Mouse (Mus musculus) liver, embryonic 15.5 days (tissue): ENCODE data around the gene Lrguk. TPM values are rescaled to one million over a fixed set of nuclear protein-coding genes. Genes with fewer than 3 reads are reported as not detected.

Source experiments
- ATAC-seq: fragments of 200-750 bp; cut with Nextera tagmentation; 2 replicates; pipeline ENCODE4 v1.8.0; 2017; ENCODE audit warnings: moderate number of reproducible peaks, mild to moderate bottlenecking, moderate library complexity; ENCODE audit not compliant: insufficient read depth
- H3K27ac ChIP-seq: fragments of 300-500 bp; sonication (generic); replicated peaks from 2 replicates; pipeline ENCODE4 v1.5.1; 2015; ENCODE audit warnings: mild to moderate bottlenecking, inconsistent platforms
- H3K27me3 ChIP-seq: fragments of 300-500 bp; sonication (generic); 2 replicates; pipeline ENCODE4 v1.6.1; 2015; ENCODE audit warnings: mild to moderate bottlenecking, inconsistent platforms
- H3K36me3 ChIP-seq: fragments of 300-500 bp; sonication (generic); replicated peaks from 2 replicates; pipeline ENCODE4 v1.6.1; 2015; ENCODE audit warnings: moderate library complexity, mild to moderate bottlenecking, inconsistent platforms
- H3K4me1 ChIP-seq: fragments of 300-500 bp; sonication (generic); replicated peaks from 2 replicates; pipeline ENCODE4 v1.6.1; 2015; ENCODE audit warnings: inconsistent platforms
- H3K4me2 ChIP-seq: fragments of 300-500 bp; sonication (generic); 2 replicates; pipeline ENCODE4 v1.6.1; 2015; ENCODE audit warnings: moderate library complexity, mild to moderate bottlenecking, inconsistent platforms
- H3K4me3 ChIP-seq: fragments of 300-500 bp; sonication (generic); replicated peaks from 2 replicates; pipeline ENCODE4 v1.5.1; 2015; ENCODE audit warnings: mild to moderate bottlenecking, inconsistent platforms
- H3K9ac ChIP-seq: fragments of 300-500 bp; sonication (generic); 2 replicates; pipeline ENCODE4 v1.6.1; 2015; ENCODE audit warnings: moderate library complexity, mild to moderate bottlenecking, inconsistent platforms
- H3K9me3 ChIP-seq: fragments of 300-500 bp; sonication (generic); replicated peaks from 2 replicates; pipeline ENCODE4 v1.6.1; 2016; ENCODE audit warnings: inconsistent platforms
- WGBS: fragments of 180-500 bp; shearing (Covaris S2); methylation state at CpG from one replicate; pipeline ENCODE4 v1.1.7; 2015; ENCODE audit warnings: mixed read lengths; ENCODE audit not compliant: insufficient replicate concordance; 5-methylcytosine and 5-hydroxymethylcytosine counted together
- polyA plus RNA-seq: library from polyadenylated mRNA; unstranded; fragments of >200 nt; fragmentation: Nextera tagmentation; extraction: Ambion mirVana; gene quantifications from 2 replicates; pipeline ENCODE4 v1.2.1, GENCODE M21; 2015

Gene Lrguk
- polyA plus RNA-seq, 1 experiment from 2014 or later: 0.09 TPM

GRCm38 (mm10) chr6:34162607-34163006 is 133.4 kb downstream of the Lrguk start:
- Histone ChIP-seq H3K9me3 (no peaks in the 10 kb centered on the region), H3K4me1 (peaks cover 16% of the 10 kb centered on the region), H3K4me3 (no peak overlapping the region), H3K4me2 (no peak overlapping the region), H3K9ac (no peak overlapping the region), H3K27ac (no peak overlapping the region), H3K27me3 (no peaks in the 10 kb centered on the region), H3K36me3 (peaks cover 95% of the 10 kb centered on the region)
- ATAC-seq: no peak
- 73% methylated on average over 2 of the region's 2 CpGs for WGBS

- Histone ChIP-seq H3K4me1 (peaks cover 12% of the 10 kb centered on the region), H3K27me3 (no peaks in the 10 kb centered on the region), H3K9me3 (no peaks in the 10 kb centered on the region), H3K27ac (no peak overlapping the region), H3K9ac (no peak overlapping the region), H3K4me3 (no peak overlapping the region), H3K4me2 (no peak overlapping the region), H3K36me3 (peaks cover 91% of the 10 kb centered on the region)
- ATAC-seq: no peak
- 78% methylated on average over 9 of the region's 9 CpGs for WGBS
Observed at GRCm38 (mm10) chr6:34163014-34163413, 133.8 kb downstream of the Lrguk start.

GRCm38 (mm10) chr6:34168834-34169233 is 139.6 kb downstream of the Lrguk start:
- H3K4me1 ChIP-seq: no peaks in the 10 kb centered on the region
- no peak overlapping the region for H3K27ac ChIP-seq
- H3K27me3 ChIP-seq: no peaks in the 10 kb centered on the region
- peaks cover 55% of the 10 kb centered on the region for H3K36me3 ChIP-seq
- H3K9me3 ChIP-seq: no peaks in the 10 kb centered on the region
- H3K4me3 ChIP-seq: no peak overlapping the region
- no peak for ATAC-seq
- 70% methylated on average over 3 of the region's 3 CpGs for WGBS
- no peak overlapping the region for H3K9ac ChIP-seq
- H3K4me2 ChIP-seq: no peak overlapping the region

- H3K4me3 ChIP-seq: no peak overlapping the region
- H3K27ac ChIP-seq: no peak overlapping the region
- no peaks in the 10 kb centered on the region for H3K27me3 ChIP-seq
- peaks cover 14% of the 10 kb centered on the region for H3K4me1 ChIP-seq
- no peak overlapping the region for H3K4me2 ChIP-seq
- no peak overlapping the region for H3K9ac ChIP-seq
- H3K36me3 ChIP-seq: peaks cover 36% of the 10 kb centered on the region
- no peaks in the 10 kb centered on the region for H3K9me3 ChIP-seq
- WGBS: 72% methylated on average over 7 of the region's 7 CpGs
- no peak for ATAC-seq
Observed at GRCm38 (mm10) chr6:34170844-34171494, 141.7 kb downstream of the Lrguk start.

GRCm38 (mm10) chr6:34171748-34172457 is 142.7 kb downstream of the Lrguk start:
- WGBS: 85% methylated on average over 12 of the region's 12 CpGs
- no peak overlapping the region for H3K4me3 ChIP-seq
- H3K9ac ChIP-seq: no peak overlapping the region
- no peaks in the 10 kb centered on the region for H3K9me3 ChIP-seq
- no peak overlapping the region for H3K4me2 ChIP-seq
- H3K27ac ChIP-seq: no peak overlapping the region
- no peak for ATAC-seq
- H3K4me1 ChIP-seq: peaks cover 15% of the 10 kb centered on the region
- H3K27me3 ChIP-seq: no peaks in the 10 kb centered on the region
- H3K36me3 ChIP-seq: peaks cover 26% of the 10 kb centered on the region

- Histone ChIP-seq H3K4me2 (no peak overlapping the region), H3K27me3 (no peaks in the 10 kb centered on the region), H3K9ac (no peak overlapping the region), H3K27ac (no peak overlapping the region), H3K9me3 (no peaks in the 10 kb centered on the region), H3K4me1 (peaks cover 24% of the 10 kb centered on the region), H3K4me3 (no peak overlapping the region), H3K36me3 (peaks cover 19% of the 10 kb centered on the region)
- ATAC-seq: no peak
- WGBS: 84% methylated on average over 12 of the region's 12 CpGs
Observed at GRCm38 (mm10) chr6:34173251-34173650, 144.0 kb downstream of the Lrguk start.

- Histone ChIP-seq H3K9me3 (no peaks in the 10 kb centered on the region), H3K4me2 (no peak overlapping the region), H3K27ac (no peak overlapping the region), H3K4me3 (no peak overlapping the region), H3K4me1 (peaks cover 26% of the 10 kb centered on the region), H3K27me3 (no peaks in the 10 kb centered on the region), H3K9ac (no peak overlapping the region), H3K36me3 (peaks cover 9% of the 10 kb centered on the region)
- 36% methylated on average over 8 of the region's 8 CpGs for WGBS
- no peak for ATAC-seq
Observed at GRCm38 (mm10) chr6:34174715-34175114, 145.5 kb downstream of the Lrguk start.

GRCm38 (mm10) chr6:34176111-34176863 is 147.0 kb downstream of the Lrguk start:
- peak overlapping the region; percentile 86 for H3K4me2 ChIP-seq
- peak; percentile 75 for ATAC-seq
- H3K27me3 ChIP-seq: no peaks in the 10 kb centered on the region
- H3K9ac ChIP-seq: peak overlapping the region; percentile 84
- H3K4me3 ChIP-seq: peak overlapping the region; percentile 86
- WGBS: under 1% methylated on average over 29 of the region's 29 CpGs
- peak overlapping the region; percentile 89 for H3K27ac ChIP-seq
- H3K9me3 ChIP-seq: no peaks in the 10 kb centered on the region
- peaks cover 26% of the 10 kb centered on the region for H3K4me1 ChIP-seq
- H3K36me3 ChIP-seq: peaks cover 6% of the 10 kb centered on the region; the same call in 1 of the 2 replicates

GRCm38 (mm10) chr6:34176864-34177247 is 147.6 kb downstream of the Lrguk start, which contains the start of gene Slc35b4:
Gene Slc35b4, minus strand, starts transcription at chr6:34177111.
- Histone ChIP-seq H3K9ac (peak within 1 kb of the TSS; percentile 84), H3K27me3 (no peaks in the 10 kb centered on the region), H3K4me3 (peak within 1 kb of the TSS; percentile 86), H3K36me3 (peaks cover 6% of the 10 kb centered on the region; the same call in 1 of the 2 replicates), H3K4me1 (peaks cover 28% of the 10 kb centered on the region), H3K27ac (peak within 1 kb of the TSS; percentile 89), H3K9me3 (no peaks in the 10 kb centered on the region), H3K4me2 (peak within 1 kb of the TSS; percentile 86)
- under 1% methylated on average over 29 of the region's 29 CpGs for WGBS
- ATAC-seq: peak; percentile 97

GRCm38 (mm10) chr6:34179007-34179406 is 149.8 kb downstream of the Lrguk start:
- no peak overlapping the region for H3K4me3 ChIP-seq
- H3K27ac ChIP-seq: peak overlapping the region; percentile 66; the same call in 1 of the 2 replicates
- peaks cover 36% of the 10 kb centered on the region for H3K4me1 ChIP-seq
- no peaks in the 10 kb centered on the region for H3K27me3 ChIP-seq
- H3K9me3 ChIP-seq: no peaks in the 10 kb centered on the region
- peak overlapping the region; percentile 36; the same call in 1 of the 2 replicates for H3K4me2 ChIP-seq
- H3K9ac ChIP-seq: no peak overlapping the region
- no peaks in the 10 kb centered on the region for H3K36me3 ChIP-seq
- 64% methylated on average over 3 of the region's 3 CpGs for WGBS
- no peak for ATAC-seq

- WGBS: 74% methylated on average over 4 of the region's 4 CpGs
- H3K27ac ChIP-seq: no peak overlapping the region
- H3K9ac ChIP-seq: no peak overlapping the region
- H3K27me3 ChIP-seq: no peaks in the 10 kb centered on the region
- H3K4me3 ChIP-seq: no peak overlapping the region
- peak overlapping the region; percentile 21 for H3K4me2 ChIP-seq
- peaks cover 30% of the 10 kb centered on the region for H3K4me1 ChIP-seq
- no peak for ATAC-seq
- no peaks in the 10 kb centered on the region for H3K9me3 ChIP-seq
- H3K36me3 ChIP-seq: no peaks in the 10 kb centered on the region
Observed at GRCm38 (mm10) chr6:34179911-34180310, 150.7 kb downstream of the Lrguk start.
